Mouse (Mus musculus) Muller cell, postnatal 12 days (primary cell): ENCODE results near the gene Spock2.
A peak's percentile ranks its signal among the peaks of the same experiment; 100 is the strongest.
"Not testable (repeated sequence)": the region's sequence is repeated elsewhere in the genome, so short reads cannot be mapped to it uniquely, and the experiment has no call there.

Experiments used
- DNase-seq: peaks from one replicate; pipeline ENCODE4 v3.0.0-alpha.2; 2015; ENCODE audit errors: inconsistent ontology term

Spock2 gene

GRCm38 (mm10) chr10:60147510-60148047 is 41.6 kb downstream of the Spock2 start:
- not testable (repeated sequence) for DNase-seq

DNA sequence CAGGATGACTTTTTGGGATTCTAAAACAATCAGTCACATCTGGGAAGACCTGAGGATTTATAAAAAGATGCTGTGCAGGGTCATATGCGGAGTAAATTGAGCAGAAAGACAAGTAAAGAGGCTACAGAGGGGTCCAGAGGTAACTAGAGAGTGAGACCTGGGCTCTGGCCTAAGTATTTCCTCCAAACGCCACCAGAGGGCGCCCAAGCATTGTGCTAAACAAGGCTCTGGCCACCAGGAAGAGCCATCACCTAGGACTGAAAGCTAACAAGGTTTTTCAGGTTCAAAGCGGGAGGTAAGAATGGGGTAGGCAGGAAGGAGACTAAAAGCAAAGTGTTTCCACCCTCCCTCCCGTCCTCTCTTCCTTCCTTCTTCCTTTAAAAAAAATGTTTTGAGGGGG is 42.1 kb downstream of the Spock2 start:
- DNase-seq, result peak; percentile 52

- no peak for DNase-seq
These were observed 45.2 kb downstream of the Spock2 start for GRCm38 (mm10) chr10:60151107-60151663.

DNA sequence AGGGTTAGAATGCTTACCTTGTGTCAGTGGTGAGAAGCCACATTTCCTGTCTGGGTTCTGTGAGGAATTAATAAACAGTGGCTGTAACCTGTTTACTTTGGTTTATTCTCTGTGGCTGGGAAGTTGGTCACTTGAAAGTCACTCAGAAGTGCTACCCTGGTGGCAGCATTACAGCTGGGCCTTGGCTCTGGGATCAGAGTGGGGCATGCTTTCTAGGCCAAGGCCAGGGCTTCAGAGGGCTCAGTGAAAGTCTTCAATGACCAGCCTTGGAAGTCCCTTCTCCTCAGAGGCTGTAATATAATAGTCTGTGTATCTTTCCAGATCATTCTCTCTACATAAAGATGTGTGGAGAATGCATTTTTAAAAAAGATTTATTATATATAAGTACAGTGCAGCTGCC is 50.0 kb downstream of the Spock2 start:
- no peak for DNase-seq

GRCm38 (mm10) chr10:60158144-60158543 is 52.1 kb downstream of the Spock2 start:
- no peak for DNase-seq

DNA sequence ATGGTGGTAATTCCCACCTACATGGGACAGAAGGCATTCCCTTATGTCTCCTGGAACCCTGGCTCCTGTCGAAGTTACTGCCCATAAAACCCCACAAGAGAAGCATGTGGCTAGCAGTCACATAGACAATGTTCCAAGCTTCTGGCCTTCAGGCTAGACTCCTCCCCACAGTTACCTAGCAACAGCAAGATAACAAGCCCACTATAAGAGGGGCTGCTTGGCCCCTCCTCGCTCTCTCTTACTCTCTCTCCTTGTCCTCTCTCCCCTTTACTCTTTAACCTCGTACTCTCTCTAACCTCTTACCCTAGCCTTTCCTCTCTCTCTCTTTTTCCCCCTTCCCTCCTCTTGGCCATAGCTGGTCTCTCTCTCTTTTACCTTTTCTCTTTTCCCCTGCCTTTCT is 55.4 kb downstream of the Spock2 start:
- DNase-seq, result not testable (repeated sequence)

GRCm38 (mm10) chr10:60162184-60162972 is 56.4 kb downstream of the Spock2 start:
- not testable (repeated sequence) for DNase-seq

GRCm38 (mm10) chr10:60162973-60163255 is 56.9 kb downstream of the Spock2 start:
- DNase-seq, result no peak

DNA sequence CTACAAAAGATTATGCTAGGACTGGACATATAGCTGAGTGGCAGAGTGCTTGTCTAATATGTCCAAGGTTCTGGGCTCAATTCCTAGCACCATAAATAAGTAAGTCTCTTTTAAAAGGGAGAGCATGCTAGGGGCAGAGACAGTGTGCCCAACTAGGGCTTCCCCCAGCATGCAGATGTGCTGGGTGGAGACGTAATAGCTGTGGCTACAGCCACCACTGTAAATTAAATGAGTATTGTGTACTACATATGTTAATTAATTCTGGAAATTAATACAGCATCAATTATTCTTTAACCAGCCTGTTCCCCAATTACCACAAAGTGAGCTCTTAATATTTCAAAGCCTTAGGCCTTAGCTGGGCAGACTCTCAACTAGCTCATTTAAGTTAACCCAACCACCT is 58.9 kb downstream of the Spock2 start:
- no peak for DNase-seq

DNA sequence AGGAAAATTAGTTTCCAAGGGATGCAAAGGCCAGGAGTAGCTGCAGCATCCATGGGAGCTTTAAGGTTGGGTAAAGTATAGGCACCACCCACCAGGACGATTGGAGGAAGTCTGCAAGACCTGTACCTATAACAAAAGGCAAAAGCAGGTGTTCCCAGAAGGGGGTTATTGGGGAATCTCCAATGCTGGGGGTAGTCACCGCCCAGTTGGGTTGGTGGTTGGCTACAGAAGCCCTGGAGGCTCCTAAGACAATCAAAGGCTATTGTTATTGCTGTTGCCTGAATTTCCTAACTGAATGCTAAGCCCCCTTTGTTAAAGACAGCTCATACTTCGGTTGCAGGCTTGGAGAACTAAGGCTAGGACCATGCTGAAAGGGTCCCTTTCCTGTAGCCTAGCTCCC is 60.0 kb downstream of the Spock2 start:
- no peak for DNase-seq

DNA sequence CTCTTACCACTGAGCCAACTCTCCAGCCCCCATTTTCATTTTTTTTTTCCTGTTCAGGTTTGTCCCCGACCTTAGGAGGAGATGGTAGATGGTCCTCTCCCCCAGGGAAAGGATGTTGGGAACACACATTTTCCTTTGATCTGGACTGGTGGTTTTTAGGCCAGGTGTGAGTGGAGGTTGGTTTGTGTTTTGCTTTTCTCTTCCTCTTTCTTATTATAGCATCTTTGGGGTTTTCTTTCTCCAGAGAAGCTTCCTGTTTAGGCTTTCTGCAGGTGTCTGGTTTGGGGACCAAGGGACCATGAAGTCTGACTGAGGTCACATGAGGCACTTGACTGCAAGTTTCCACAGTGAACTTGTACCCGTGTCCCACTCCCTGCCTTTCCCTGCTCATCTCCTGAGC is 62.3 kb downstream of the Spock2 start:
- no peak for DNase-seq

GRCm38 (mm10) chr10:60168960-60169359 is 62.9 kb downstream of the Spock2 start:
- no peak for DNase-seq

GRCm38 (mm10) chr10:60170326-60171089 is 64.5 kb downstream of the Spock2 start:
- DNase-seq, result no peak

DNA sequence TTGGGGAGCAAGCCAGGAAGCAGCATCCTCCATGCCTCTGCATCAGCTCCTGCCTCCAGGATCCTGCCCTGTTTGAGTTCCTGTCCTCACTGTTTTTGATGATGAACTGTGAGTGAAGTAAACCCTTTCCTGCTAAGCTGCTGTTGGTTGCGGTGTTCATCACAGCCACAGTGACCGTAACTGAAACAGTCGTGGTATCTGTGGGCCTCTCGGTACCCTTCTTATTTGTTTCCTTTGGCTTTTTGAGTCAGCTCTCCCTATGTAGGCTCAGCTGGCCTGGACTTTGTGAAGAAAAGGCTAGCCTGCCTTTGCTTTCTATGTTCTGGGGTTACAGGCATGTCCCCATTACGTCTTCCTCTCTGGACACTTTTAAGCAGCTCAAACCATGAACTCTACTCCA is 65.3 kb downstream of the Spock2 start:
- DNase-seq, result no peak

DNA sequence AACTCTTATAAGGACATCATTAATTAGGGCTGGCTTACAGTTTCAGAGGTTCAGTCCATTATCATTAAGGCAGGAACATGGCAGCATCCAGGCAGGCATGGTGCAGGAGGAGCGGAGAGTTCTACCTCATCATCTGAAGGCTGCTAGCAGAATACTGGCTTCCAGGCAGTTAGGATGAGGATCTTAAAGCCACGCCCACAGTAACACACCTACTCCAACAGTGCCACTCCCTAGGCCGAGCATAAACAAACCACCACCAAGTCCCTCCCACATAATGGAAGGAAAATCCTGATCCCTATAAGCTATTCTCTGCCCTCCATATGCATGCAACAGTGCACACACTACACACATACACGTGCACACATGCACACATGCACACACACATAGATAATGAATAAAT is 66.3 kb downstream of the Spock2 start:
- no peak for DNase-seq

- DNase-seq, result peak; percentile 94
These were observed 67.0 kb downstream of the Spock2 start for GRCm38 (mm10) chr10:60173035-60173434.

GRCm38 (mm10) chr10:60174506-60174905 is 68.5 kb downstream of the Spock2 start:
- DNase-seq, result no peak

- DNase-seq, result not testable (repeated sequence)
These were observed 69.3 kb downstream of the Spock2 start for GRCm38 (mm10) chr10:60175306-60175705.
